Comparison of ENCODE assay signal across 11 mouse cellular contexts in the genomic region with DNA sequence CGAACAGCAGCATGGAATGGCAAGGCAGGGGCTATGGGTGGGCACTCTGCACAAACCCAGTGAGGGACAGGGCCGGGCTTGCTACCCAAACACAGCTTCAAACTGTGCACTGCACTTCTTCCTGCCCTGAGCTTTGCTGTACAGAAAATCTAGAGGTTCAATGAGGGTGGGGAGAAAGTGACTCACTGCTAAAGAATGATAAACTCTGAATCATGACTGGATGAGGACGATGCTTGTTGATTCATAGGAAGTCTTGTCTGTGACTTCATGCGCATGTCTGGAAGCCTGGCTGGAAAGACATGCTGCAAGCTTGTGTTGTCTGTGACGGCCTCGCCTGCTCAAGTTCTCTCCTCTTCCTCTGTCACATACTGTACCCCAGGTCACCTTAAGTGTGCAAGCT.
DNase-seq lines count a peak whose midpoint lies in the region; ATAC-seq and TF ChIP-seq lines count a peak whose summit lies in the region.
"Had no signal": no experiment of that assay in that cellular context is flagged by ENCODE, and none has a peak within 500 bp of the region (broad histone marks: within the 10 kb centered on the region; RNA-seq: fewer than 3 reads in every experiment).

No protein-coding gene starts in this region.

- no peaks in the 10 kb centered on the region for H3K9me3 ChIP-seq in embryonic facial prominence, embryonic 14.5 days (ENCODE audit: control insufficient read depth, low read length)
- no peaks in the 10 kb centered on the region for H3K9me3 ChIP-seq in embryonic facial prominence, embryonic 10.5 days
- H3K9me3 ChIP-seq in heart, embryonic 15.5 days (replicated peaks): no peaks in the 10 kb centered on the region
- H3K9me3 ChIP-seq in stomach, postnatal 0 days (ENCODE audit: control insufficient read depth, low read length): no peaks in the 10 kb centered on the region
- H3K9me3 ChIP-seq: lung, embryonic 15.5 days had no signal

- peak; percentile 82 for DNase-seq in embryonic facial prominence, embryonic 14.5 days (ENCODE audit: low spot score)
- no peak for DNase-seq in embryonic facial prominence, embryonic 10.5 days (ENCODE audit: low spot score)
- DNase-seq in thymus, postnatal 0 days (ENCODE audit: low spot score): peak; percentile 25
- DNase-seq in thymus, adult 18-20 months: no peak
- DNase-seq in stomach, postnatal 0 days (ENCODE audit: low spot score): no peak
- DNase-seq in left cerebral cortex, adult 18-20 months (ENCODE audit: low spot score in 2 of 2): no peak
- no peak for DNase-seq in kidney, adult 18-20 months
- DNase-seq: right cerebral cortex, postnatal 25 days had no signal

- no peak for TF ChIP-seq EP300 in stomach, postnatal 0 days (optimal IDR thresholded peaks at IDR 0.05)

- ATAC-seq in embryonic facial prominence, embryonic 14.5 days (ENCODE audit: low read depth): peak; percentile 39; the same call in 1 of the 2 replicates
- peak; percentile 36 for ATAC-seq in heart, embryonic 15.5 days (replicated peaks; ENCODE audit: insufficient number of reproducible peaks, insufficient read depth, low FRiP score, low read depth)
- peak; percentile 78 for ATAC-seq in stomach, postnatal 0 days (ENCODE audit: low FRiP score, low TSS enrichment)

- no peak overlapping the region for H3K4me3 ChIP-seq in embryonic facial prominence, embryonic 14.5 days (ENCODE audit: low read depth, low read length)
- H3K4me3 ChIP-seq in embryonic facial prominence, embryonic 10.5 days: no peak overlapping the region
- no peak overlapping the region for H3K4me3 ChIP-seq in heart, embryonic 15.5 days
- no peak overlapping the region for H3K4me3 ChIP-seq in stomach, postnatal 0 days (ENCODE audit: low read depth, low read length)
- H3K4me3 ChIP-seq: left cerebral cortex, adult 2 months; lung, embryonic 15.5 days had no signal

- no peaks in the 10 kb centered on the region for H3K27me3 ChIP-seq in embryonic facial prominence, embryonic 14.5 days (replicated peaks; ENCODE audit: control insufficient read depth, insufficient read depth, low read length)
- H3K27me3 ChIP-seq in embryonic facial prominence, embryonic 10.5 days (replicated peaks; ENCODE audit: low read depth, poor library complexity, severe bottlenecking): peaks cover 19% of the 10 kb centered on the region
- no peaks in the 10 kb centered on the region for H3K27me3 ChIP-seq in heart, embryonic 15.5 days
- no peaks in the 10 kb centered on the region for H3K27me3 ChIP-seq in stomach, postnatal 0 days (ENCODE audit: control insufficient read depth, insufficient read depth, low read length)

- H3K4me2 ChIP-seq in embryonic facial prominence, embryonic 14.5 days (ENCODE audit: low read depth, low read length): no peak overlapping the region
- no peak overlapping the region for H3K4me2 ChIP-seq in heart, embryonic 15.5 days
- no peak overlapping the region for H3K4me2 ChIP-seq in stomach, postnatal 0 days (replicated peaks; ENCODE audit: low read depth)
- H3K4me2 ChIP-seq: lung, embryonic 15.5 days had no signal

- 46% methylated on average over 6 of the region's 6 CpGs for WGBS in embryonic facial prominence, embryonic 14.5 days
- 87% methylated on average over 6 of the region's 6 CpGs for WGBS in embryonic facial prominence, embryonic 10.5 days
- WGBS in heart, embryonic 15.5 days: 44% methylated on average over 6 of the region's 6 CpGs
- 15% methylated on average over 6 of the region's 6 CpGs for WGBS in stomach, postnatal 0 days

- 0 out of 2 replicates have a peak overlapping the region, but pooled peaks have one; percentile 28 for H3K27ac ChIP-seq in embryonic facial prominence, embryonic 14.5 days (replicated peaks; ENCODE audit: low read depth, low read length)
- H3K27ac ChIP-seq in embryonic facial prominence, embryonic 10.5 days (replicated peaks): no peak overlapping the region
- H3K27ac ChIP-seq in heart, embryonic 15.5 days: no peak overlapping the region
- H3K27ac ChIP-seq in stomach, postnatal 0 days (replicated peaks): peak overlapping the region; percentile 40
- H3K27ac ChIP-seq: left cerebral cortex, adult 2 months; lung, embryonic 15.5 days had no signal

- no peaks in the 10 kb centered on the region; the same call in 1 of the 2 replicates for H3K4me1 ChIP-seq in embryonic facial prominence, embryonic 14.5 days (ENCODE audit: control insufficient read depth, insufficient read depth, low read length)
- peaks cover 10% of the 10 kb centered on the region; the same call in 1 of the 2 replicates for H3K4me1 ChIP-seq in embryonic facial prominence, embryonic 10.5 days
- peaks cover 17% of the 10 kb centered on the region for H3K4me1 ChIP-seq in heart, embryonic 15.5 days (replicated peaks)
- no peaks in the 10 kb centered on the region for H3K4me1 ChIP-seq in stomach, postnatal 0 days (replicated peaks; ENCODE audit: control insufficient read depth, insufficient read depth)

- H3K36me3 ChIP-seq in embryonic facial prominence, embryonic 14.5 days (ENCODE audit: control insufficient read depth, insufficient read depth, low read length): no peaks in the 10 kb centered on the region
- no peaks in the 10 kb centered on the region for H3K36me3 ChIP-seq in embryonic facial prominence, embryonic 10.5 days (replicated peaks)
- no peaks in the 10 kb centered on the region for H3K36me3 ChIP-seq in heart, embryonic 15.5 days
- no peaks in the 10 kb centered on the region for H3K36me3 ChIP-seq in stomach, postnatal 0 days (ENCODE audit: control insufficient read depth, insufficient read depth, low read length)
- H3K36me3 ChIP-seq: lung, embryonic 15.5 days had no signal

- H3K9ac ChIP-seq in embryonic facial prominence, embryonic 14.5 days (ENCODE audit: low read depth, low read length): no peak overlapping the region
- no peak overlapping the region for H3K9ac ChIP-seq in heart, embryonic 15.5 days
- H3K9ac ChIP-seq in stomach, postnatal 0 days (ENCODE audit: low read length): no peak overlapping the region
- H3K9ac ChIP-seq: lung, embryonic 15.5 days had no signal

- TF ChIP-seq CTCF in stomach, postnatal 0 days (IDR thresholded peaks at IDR 0.05; ENCODE audit: low read depth): no peak

Comparison
In these comparisons a context has a peak if more than half of its experiments do, and no peak if none do; other contexts are left out.
1. DNase-seq: peak in embryonic facial prominence, embryonic 14.5 days (single experiment) and thymus, postnatal 0 days (single experiment); none in embryonic facial prominence, embryonic 10.5 days (single experiment), thymus, adult 18-20 months (0 of 2), stomach, postnatal 0 days (single experiment), left cerebral cortex, adult 18-20 months (0 of 2) and kidney, adult 18-20 months (single experiment).
2. H3K27ac ChIP-seq: peak in embryonic facial prominence, embryonic 14.5 days (single experiment) and stomach, postnatal 0 days (single experiment); none in embryonic facial prominence, embryonic 10.5 days (single experiment) and heart, embryonic 15.5 days (single experiment).
3. Peak in every context shown above with its lines, with median percentiles within 50 percentile points of each other: ATAC-seq.